Mouse (Mus musculus) erythroblast, embryonic 14.5 days (primary cell): ENCODE results near the gene Erc1.

ENCODE experiments used
- GATA1 ChIP-seq: IDR thresholded peaks from 2 replicates; pipeline ENCODE4 v1.6.1; 2012; ENCODE audit warnings: low read length, inconsistent platforms, mixed read lengths
- TAL1 ChIP-seq: IDR thresholded peaks from 3 replicates; pipeline ENCODE4 v1.6.1; 2012; ENCODE audit warnings: low read length, inconsistent platforms, mixed read lengths

DNA sequence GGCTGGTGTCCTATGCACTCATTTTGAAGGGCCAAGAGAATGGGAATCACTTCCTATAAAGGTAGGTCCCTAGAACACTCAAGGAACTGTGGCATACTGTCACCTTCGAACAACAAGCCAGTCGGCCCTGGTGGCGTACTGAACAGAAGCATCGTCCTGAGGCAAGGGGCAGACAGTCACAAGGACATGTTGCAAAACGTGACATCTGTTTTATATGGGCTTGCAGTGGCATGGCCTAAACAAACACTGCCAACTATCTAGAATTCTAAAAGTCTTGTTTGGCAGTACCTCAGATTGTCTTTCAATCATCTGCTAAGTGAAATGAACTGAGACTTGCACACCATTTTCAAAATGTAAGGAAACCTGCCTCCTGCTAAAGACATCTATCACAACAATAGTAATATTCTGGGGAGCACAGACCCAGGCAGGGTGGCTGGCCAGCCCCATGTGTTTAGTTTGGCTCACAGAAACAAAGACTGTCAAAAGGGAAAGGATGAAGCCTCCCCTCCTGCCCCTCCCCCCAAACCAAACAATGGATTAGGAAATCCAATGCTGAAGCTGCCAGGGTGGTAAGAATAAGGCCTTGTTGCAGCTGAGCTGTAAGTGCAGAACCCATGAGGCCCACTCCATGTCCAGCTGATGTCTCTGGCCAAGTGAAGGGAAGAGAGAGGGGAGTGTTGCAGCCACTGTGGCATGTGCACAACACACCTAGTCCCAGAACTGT is 262.2 kb downstream of the Erc1 start:
- TF ChIP-seq TAL1 (no peak), GATA1 (no peak)
